Mouse (Mus musculus): ENCODE data around the gene Lage3. TPM values are rescaled to one million over a fixed set of nuclear protein-coding genes. Genes with fewer than 3 reads are reported as not detected.

Gene Lage3
- total RNA-seq, 2 experiments from 2014 or later: 34.2 to 34.5 TPM

Small RNA genes lying within 50 kb of the gene (microRNA-seq; reads per million reads assigned to microRNA genes)
- gene Mir7092: not detected

Other genes starting within 250 kb of the Lage3 start
- gene Opn1mw, start 226.2 kb downstream of the Lage3 start, total RNA-seq (2021): not detected
- 10 to 100 TPM; 81.8 to 88.9 TPM for gene Mecp2, start 218.3 kb downstream of the Lage3 start, total RNA-seq (2021)
- gene Tex28, start 185.8 kb downstream of the Lage3 start, total RNA-seq (2021): not detected
- not detected for gene Tktl1, start 176.4 kb downstream of the Lage3 start, total RNA-seq (2021)
- 100 to 1,000 TPM; 434 to 445 TPM for gene Flna, start 103.8 kb downstream of the Lage3 start, total RNA-seq (2021)
- gene Emd, start 98.9 kb downstream of the Lage3 start, total RNA-seq (2021): 10 to 100 TPM; 48.2 to 52.3 TPM
- gene Rpl10, start 82.8 kb downstream of the Lage3 start, total RNA-seq (2021): 100 to 1,000 TPM; 264 to 422 TPM
- 10 to 100 TPM; 54.8 to 57.4 TPM for gene Taz, start 71.7 kb downstream of the Lage3 start, total RNA-seq (2021)
- 1 to 10 TPM; 2.5 to 5.0 TPM for gene Dnase1l1, start 71.3 kb downstream of the Lage3 start, total RNA-seq (2021)
- 100 to 1,000 TPM; 228 to 244 TPM for gene Atp6ap1, start 56.5 kb downstream of the Lage3 start, total RNA-seq (2021)
- 100 to 1,000 TPM; 745 to 773 TPM for gene Gdi1, start 48.6 kb downstream of the Lage3 start, total RNA-seq (2021)
- 10 to 100 TPM; 45.7 to 49.8 TPM for gene Fam50a, start 40.6 kb downstream of the Lage3 start, total RNA-seq (2021)
- 100 to 1,000 TPM; 172 to 190 TPM for gene Plxna3, start 24.6 kb downstream of the Lage3 start, total RNA-seq (2021)
- 10 to 100 TPM; 43.2 to 48.8 TPM for gene Ubl4a, start 19.6 kb upstream of the Lage3 start, total RNA-seq (2021)
- gene Slc10a3, start 19.7 kb upstream of the Lage3 start, total RNA-seq (2021): 1 to 10 TPM; 2.7 to 3.8 TPM
- 10 to 100 TPM; 20.4 to 22.2 TPM for gene Fam3a, start 39.7 kb upstream of the Lage3 start, total RNA-seq (2021)
- gene Ikbkg, start 39.7 kb upstream of the Lage3 start, total RNA-seq (2021): 10 to 100 TPM; 25.9 to 34.0 TPM
- 10 to 100 TPM; 48.4 to 50.7 TPM for gene G6pdx, start 75.6 kb upstream of the Lage3 start, total RNA-seq (2021)
- gene Gm6880, start 127.8 kb upstream of the Lage3 start, total RNA-seq (2021): not detected
- not detected for gene Olfr1326-ps1, start 221.3 kb upstream of the Lage3 start, total RNA-seq (2021)
- gene Olfr1325, start 239.1 kb upstream of the Lage3 start, total RNA-seq (2021): not detected

Measured in left cerebral cortex, postnatal 4 days (tissue).